18 mouse cellular contexts compared by ENCODE assay signal in the genomic region with DNA sequence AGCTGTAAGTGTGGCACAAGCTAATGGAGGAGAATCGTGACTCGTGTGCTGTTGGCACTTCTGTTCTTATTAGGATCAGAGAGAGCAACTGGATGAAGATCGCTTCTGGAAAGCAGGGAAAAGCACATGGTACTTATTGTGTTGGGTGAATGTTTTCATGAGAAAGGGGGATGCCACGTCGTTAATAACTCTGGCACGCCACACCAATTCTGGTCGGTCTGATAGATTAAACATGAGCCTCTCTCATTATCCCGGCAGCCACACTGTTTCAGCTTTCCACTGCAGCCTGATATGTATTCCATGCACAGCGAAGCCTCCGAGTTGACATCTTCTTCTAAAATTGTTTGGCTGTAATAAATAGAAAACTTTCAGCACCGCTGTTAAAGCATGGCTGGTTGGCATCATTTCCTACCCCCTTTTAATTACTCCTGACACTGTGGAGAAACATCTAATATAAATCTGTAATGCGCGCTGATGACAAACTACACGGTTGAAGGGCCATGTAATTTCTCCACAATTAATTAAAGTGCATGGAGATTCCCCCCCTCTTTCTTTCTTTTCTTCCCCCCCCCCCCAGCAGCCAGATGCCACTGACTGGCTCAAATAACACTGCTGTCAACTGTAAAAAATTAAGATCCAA.
DNase-seq lines count a peak whose midpoint lies in the region; ATAC-seq and TF ChIP-seq lines count a peak whose summit lies in the region.
"Had no signal": no experiment of that assay in that cellular context is flagged by ENCODE, and none has a peak within 500 bp of the region (broad histone marks: within the 10 kb centered on the region; RNA-seq: fewer than 3 reads in every experiment).

No protein-coding gene starts in this region.

- H3K9ac ChIP-seq in embryonic facial prominence, embryonic 13.5 days = no peak overlapping the region
- H3K9ac ChIP-seq in hindbrain, embryonic 12.5 days = no peak overlapping the region
- H3K9ac ChIP-seq in midbrain, embryonic 14.5 days (replicated peaks; ENCODE audit: low read length) = no peak overlapping the region; the same call in 1 of the 2 replicates
- no peak overlapping the region for H3K9ac ChIP-seq in intestine, embryonic 15.5 days
- H3K9ac ChIP-seq: liver, embryonic 14.5 days; stomach, embryonic 15.5 days had no signal

- no peaks in the 10 kb centered on the region for H3K9me3 ChIP-seq in embryonic facial prominence, embryonic 13.5 days
- H3K9me3 ChIP-seq in hindbrain, embryonic 12.5 days (replicated peaks) = no peaks in the 10 kb centered on the region
- H3K9me3 ChIP-seq in midbrain, embryonic 14.5 days (ENCODE audit: control insufficient read depth, low read length) = no peaks in the 10 kb centered on the region
- no peaks in the 10 kb centered on the region for H3K9me3 ChIP-seq in intestine, embryonic 15.5 days
- H3K9me3 ChIP-seq: stomach, embryonic 15.5 days had no signal

- 28% methylated on average over 14 of the region's 14 CpGs for WGBS in embryonic facial prominence, embryonic 13.5 days
- WGBS in hindbrain, embryonic 12.5 days = 40% methylated on average over 14 of the region's 14 CpGs
- 16% methylated on average over 14 of the region's 14 CpGs for WGBS in midbrain, embryonic 14.5 days
- WGBS in intestine, embryonic 15.5 days = 75% methylated on average over 14 of the region's 14 CpGs

- H3K4me1 ChIP-seq in embryonic facial prominence, embryonic 13.5 days = peaks cover 65% of the 10 kb centered on the region
- peaks cover 52% of the 10 kb centered on the region for H3K4me1 ChIP-seq in hindbrain, embryonic 12.5 days
- H3K4me1 ChIP-seq in midbrain, embryonic 14.5 days (ENCODE audit: control insufficient read depth, insufficient read depth, low read length) = peaks cover 40% of the 10 kb centered on the region
- H3K4me1 ChIP-seq in intestine, embryonic 15.5 days (replicated peaks) = no peaks in the 10 kb centered on the region; the same call in 1 of the 2 replicates
- H3K4me1 ChIP-seq: stomach, embryonic 15.5 days had no signal

- H3K27ac ChIP-seq in embryonic facial prominence, embryonic 13.5 days = no peak overlapping the region
- peak overlapping the region; percentile 55 for H3K27ac ChIP-seq in hindbrain, embryonic 12.5 days
- H3K27ac ChIP-seq in midbrain, embryonic 14.5 days (replicated peaks; ENCODE audit: low read depth, low read length) = peak overlapping the region; percentile 71
- H3K27ac ChIP-seq in intestine, embryonic 15.5 days = no peak overlapping the region
- H3K27ac ChIP-seq: liver, embryonic 14.5 days; stomach, embryonic 15.5 days had no signal

- TF ChIP-seq POLR2A in brain, embryonic 14.5 days (IDR thresholded peaks at IDR 0.05; ENCODE audit: borderline replicate concordance, extremely low read depth, insufficient read depth, insufficient read length, poor library complexity, severe bottlenecking) = no peak

- no peak for TF ChIP-seq CTCF in brain, embryonic 14.5 days (IDR thresholded peaks at IDR 0.05; ENCODE audit: borderline replicate concordance, extremely low read depth, insufficient read depth, insufficient read length)

- peaks cover 51% of the 10 kb centered on the region for H3K27me3 ChIP-seq in embryonic facial prominence, embryonic 13.5 days
- peaks cover 8% of the 10 kb centered on the region; the same call in 1 of the 2 replicates for H3K27me3 ChIP-seq in hindbrain, embryonic 12.5 days
- no peaks in the 10 kb centered on the region for H3K27me3 ChIP-seq in midbrain, embryonic 14.5 days (ENCODE audit: control insufficient read depth, insufficient read depth, low read length)
- H3K27me3 ChIP-seq in intestine, embryonic 15.5 days (replicated peaks) = no peaks in the 10 kb centered on the region
- H3K27me3 ChIP-seq: stomach, embryonic 15.5 days had no signal

- no peak overlapping the region for H3K4me3 ChIP-seq in embryonic facial prominence, embryonic 13.5 days
- no peak overlapping the region for H3K4me3 ChIP-seq in hindbrain, embryonic 12.5 days
- H3K4me3 ChIP-seq in midbrain, embryonic 14.5 days (replicated peaks; ENCODE audit: low read depth, low read length) = no peak overlapping the region
- H3K4me3 ChIP-seq in intestine, embryonic 15.5 days (replicated peaks) = no peak overlapping the region
- H3K4me3 ChIP-seq: stomach, embryonic 15.5 days had no signal

- peak overlapping the region; percentile 28; the same call in 1 of the 2 replicates for H3K4me2 ChIP-seq in embryonic facial prominence, embryonic 13.5 days
- peak overlapping the region; percentile 9; the same call in 1 of the 2 replicates for H3K4me2 ChIP-seq in hindbrain, embryonic 12.5 days (replicated peaks)
- peak overlapping the region; percentile 1 for H3K4me2 ChIP-seq in midbrain, embryonic 14.5 days (ENCODE audit: low read length)
- no peak overlapping the region for H3K4me2 ChIP-seq in intestine, embryonic 15.5 days (replicated peaks)
- H3K4me2 ChIP-seq: stomach, embryonic 15.5 days had no signal

- peak; percentile 86 for DNase-seq in brain, embryonic 14.5 days (ENCODE audit: low read depth)
- DNase-seq in midbrain, embryonic 14.5 days = peak; percentile 74
- no peak for DNase-seq in frontal cortex, postnatal 25 days (ENCODE audit: low spot score in 2 of 2)
- DNase-seq in urinary bladder, postnatal 25 days (ENCODE audit: low spot score) = no peak
- DNase-seq: adrenal gland, adult 8-10 months; cerebellum, adult 8-10 months; heart, postnatal 14 days; kidney, postnatal 10 days; right cerebral cortex, adult 18-20 months; spleen, adult 18-20 months had no signal

- no peaks in the 10 kb centered on the region for H3K36me3 ChIP-seq in embryonic facial prominence, embryonic 13.5 days
- no peaks in the 10 kb centered on the region for H3K36me3 ChIP-seq in hindbrain, embryonic 12.5 days
- H3K36me3 ChIP-seq in midbrain, embryonic 14.5 days (ENCODE audit: control insufficient read depth, insufficient read depth, low read length) = no peaks in the 10 kb centered on the region
- H3K36me3 ChIP-seq in intestine, embryonic 15.5 days = no peaks in the 10 kb centered on the region
- H3K36me3 ChIP-seq: stomach, embryonic 15.5 days had no signal

- no peak for ATAC-seq in embryonic facial prominence, embryonic 13.5 days (ENCODE audit: insufficient number of reproducible peaks, insufficient read depth, low FRiP score, low TSS enrichment, low read depth)
- ATAC-seq in hindbrain, embryonic 12.5 days (ENCODE audit: low FRiP score) = peak; percentile 67
- ATAC-seq in midbrain, embryonic 14.5 days (ENCODE audit: low FRiP score, low TSS enrichment) = peak; percentile 67; the same call in 1 of the 2 replicates
- ATAC-seq in intestine, embryonic 15.5 days = no peak
- ATAC-seq: CD4-positive, CD25-positive, alpha-beta regulatory T cell, adult 4 months; intestine, postnatal 0 days; lung, postnatal 0 days had no signal

Comparison
In these comparisons a context has a peak if more than half of its experiments do, and no peak if none do; other contexts are left out.
1. DNase-seq: peak in brain, embryonic 14.5 days (single experiment) and midbrain, embryonic 14.5 days (single experiment); none in frontal cortex, postnatal 25 days (0 of 2) and urinary bladder, postnatal 25 days (single experiment).
2. ATAC-seq: peak in hindbrain, embryonic 12.5 days (single experiment) and midbrain, embryonic 14.5 days (single experiment); none in embryonic facial prominence, embryonic 13.5 days (single experiment) and intestine, embryonic 15.5 days (single experiment).
3. H3K27ac ChIP-seq: peak in hindbrain, embryonic 12.5 days (single experiment) and midbrain, embryonic 14.5 days (single experiment); none in embryonic facial prominence, embryonic 13.5 days (single experiment) and intestine, embryonic 15.5 days (single experiment).